Mouse (Mus musculus) lung, adult 18-20 months (tissue): ENCODE data around the gene Olfr128.
"Not testable (repeated sequence)": the region's sequence is repeated elsewhere in the genome, so short reads cannot be mapped to it uniquely, and the experiment has no call there.

ENCODE experiments used
- DNase-seq, 2 experiments: peaks; one replicate each; pipeline ENCODE4 v3.0.0; 2022; ENCODE audit warnings: mixed read lengths in 2 of 2

Olfr128 gene

DNA sequence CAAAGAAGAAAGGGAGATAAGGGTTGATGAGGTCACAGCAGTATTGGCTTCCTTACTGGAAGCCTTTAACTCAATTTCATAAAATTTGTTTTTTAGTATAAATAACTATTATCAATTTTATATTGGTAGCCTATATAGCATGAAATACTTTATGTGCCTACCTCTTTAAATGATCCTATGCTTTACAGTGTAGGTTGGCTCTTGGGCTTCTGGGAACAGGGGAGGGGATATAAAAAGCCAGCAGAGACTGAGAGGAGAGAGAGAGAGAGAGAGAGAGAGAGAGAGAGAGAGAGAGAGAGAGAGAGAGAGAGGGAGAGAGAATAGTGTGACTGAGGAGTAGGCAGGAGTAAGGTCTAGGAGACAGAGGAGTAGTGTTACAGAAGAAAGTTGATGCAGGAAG lies at the start of gene Olfr128:
Gene Olfr128 (plus strand): TSS at position 301 of the 400 bp plus-strand sequence.
- no peak for DNase-seq

DNA sequence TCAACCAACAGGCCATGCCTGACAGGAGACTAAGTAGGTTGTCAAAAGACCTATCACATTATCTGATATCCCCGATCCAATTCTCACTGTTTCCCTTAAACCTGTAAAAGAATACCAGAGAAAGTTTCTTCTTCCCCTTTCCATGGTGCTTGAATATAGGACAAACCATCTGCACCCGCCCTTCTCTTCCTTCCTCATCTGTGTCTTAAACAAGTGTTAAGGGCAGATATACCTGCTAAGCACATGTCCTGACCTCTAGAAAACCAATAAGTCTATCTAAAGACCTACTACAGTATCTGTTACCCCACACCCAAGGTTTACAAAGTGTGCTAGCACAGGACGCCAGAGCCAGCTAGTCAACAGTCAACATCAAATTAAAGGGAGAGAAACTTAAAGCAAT lies 46.5 kb upstream of the Olfr128 start:
- no peak for DNase-seq

DNA sequence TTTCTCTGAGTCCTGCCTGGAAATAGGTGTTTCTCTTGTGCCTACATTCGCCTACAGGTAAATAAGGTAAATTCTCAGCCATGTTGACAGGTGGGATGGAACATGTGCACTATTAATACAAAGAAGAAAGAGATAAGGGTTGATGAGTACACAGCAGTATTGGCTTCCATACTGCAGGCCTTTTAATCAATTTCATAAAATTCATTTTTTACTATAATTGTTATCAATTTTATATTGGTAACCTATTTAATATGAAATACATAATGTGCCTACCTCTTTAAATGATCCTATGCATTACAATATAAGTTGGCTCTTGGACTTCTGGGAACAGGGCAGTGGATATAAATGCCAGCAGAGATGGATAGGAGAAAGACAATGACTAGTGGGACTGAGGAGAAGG lies 20.2 kb upstream of the Olfr128 start, which contains the start of gene Olfr127:
Gene Olfr127 (plus strand): TSS at position 301 of the 400 bp plus-strand sequence.
- DNase-seq = no peak

DNA sequence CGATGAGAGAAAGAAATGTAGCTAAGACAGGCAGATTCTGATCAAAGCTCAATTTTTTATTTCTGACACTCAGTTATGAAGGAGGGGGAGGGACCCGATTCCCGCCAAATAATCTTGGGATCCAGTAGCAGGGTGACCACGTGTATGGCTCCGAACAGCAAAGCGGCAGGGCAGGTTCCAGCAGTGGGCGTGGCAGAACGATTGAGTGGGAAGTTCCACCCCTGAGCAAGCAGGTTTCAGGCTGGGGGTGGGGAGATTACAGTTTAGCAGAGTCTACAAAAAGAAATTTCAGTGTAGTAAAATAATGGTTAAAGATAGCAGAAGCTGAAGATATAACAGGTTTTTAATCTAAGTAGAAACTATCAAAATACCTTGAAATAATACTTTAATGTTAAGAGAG lies 13.5 kb upstream of the Olfr128 start:
- not testable (repeated sequence) for DNase-seq

DNA sequence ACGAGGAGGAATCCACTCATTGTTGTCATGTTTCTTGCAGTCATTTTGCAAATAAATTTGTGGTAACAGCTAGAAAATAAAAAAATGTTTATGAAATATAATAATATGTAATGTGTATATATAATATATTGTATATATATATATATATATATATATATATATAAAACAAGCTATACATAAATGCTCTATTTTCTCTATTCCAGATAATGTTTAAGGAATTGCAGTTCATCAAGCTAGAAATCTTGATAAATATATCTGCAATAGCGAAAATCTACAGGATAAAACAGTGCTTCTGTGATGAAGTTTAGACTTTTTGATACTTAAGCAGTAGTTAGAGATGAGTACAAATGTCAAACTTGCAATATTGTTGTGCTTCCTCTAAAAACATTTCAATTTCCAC lies 32.6 kb downstream of the Olfr128 start, which contains the start of gene Olfr761:
Gene Olfr761 (minus strand): TSS at position 101 of the 400 bp plus-strand sequence.
- no peak for DNase-seq

DNA sequence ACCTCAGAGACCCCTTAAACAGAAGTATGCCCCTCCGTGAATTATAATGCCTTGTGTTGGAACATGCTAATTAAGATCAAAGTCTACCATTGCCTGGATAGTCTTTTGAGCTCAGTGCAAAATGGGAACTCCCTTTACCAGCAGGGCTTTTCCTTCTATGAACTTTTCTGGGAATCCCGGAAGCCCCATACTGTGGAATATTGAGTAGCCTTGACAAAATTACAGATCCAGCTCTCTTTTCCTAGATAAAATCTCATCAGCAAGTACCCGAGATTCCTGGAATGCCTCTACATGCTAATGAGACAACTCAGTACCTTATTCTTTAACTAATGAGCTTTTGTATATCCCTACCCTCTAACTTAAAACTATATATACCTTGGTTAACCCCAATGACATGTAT lies 53.2 kb downstream of the Olfr128 start:
- DNase-seq = no peak
